Mouse (Mus musculus) ES-E14 (cell line): ENCODE results near the gene Radil. TPM values are rescaled to one million over a fixed set of nuclear protein-coding genes. Genes with fewer than 3 reads are reported as not detected.
A peak's percentile ranks its signal among the peaks of the same experiment; 100 is the strongest.

Experiments
- DNase-seq: peaks from one replicate; pipeline ENCODE4 v3.0.0-alpha.2; 2013; ENCODE audit warnings: low read depth, low spot score
- H3K27ac ChIP-seq: 2 replicates; pipeline ENCODE4 v1.5.1; 2012; ENCODE audit warnings: low read depth, mild to moderate bottlenecking, low read length, moderate library complexity, mixed read lengths; ENCODE audit not compliant: poor library complexity, insufficient read depth, severe bottlenecking
- H3K36me3 ChIP-seq: 2 replicates; pipeline ENCODE4 v1.6.1; 2012; ENCODE audit warnings: mild to moderate bottlenecking, low read length, moderate library complexity, mixed read lengths; ENCODE audit not compliant: control insufficient read depth, poor library complexity, insufficient read depth, severe bottlenecking
- H3K4me1 ChIP-seq, 2 experiments: fragments of 150-350 bp in 1 of 2; sonication (generic) in 1 of 2; 2 replicates each; pipeline ENCODE4 v1.6.1; 2012; ENCODE audit warnings: low read length in 2 of 2, mild to moderate bottlenecking in 1 of 2, mixed read lengths in 1 of 2; ENCODE audit not compliant: control insufficient read depth in 2 of 2, insufficient read depth in 2 of 2, poor library complexity in 1 of 2
- H3K4me3 ChIP-seq, 2 experiments: fragments of 150-350 bp in 1 of 2; sonication (generic) in 1 of 2; 2 replicates each; pipeline ENCODE4 v1.5.1; 2012; ENCODE audit warnings: low read length in 2 of 2, low read depth in 1 of 2, mild to moderate bottlenecking in 1 of 2, mixed read lengths in 1 of 2; ENCODE audit not compliant: insufficient read depth in 1 of 2, poor library complexity in 1 of 2, severe bottlenecking in 1 of 2
- H3K9ac ChIP-seq: 2 replicates; pipeline ENCODE4 v1.6.1; 2012; ENCODE audit warnings: low read depth, mild to moderate bottlenecking, low read length, mixed read lengths; ENCODE audit not compliant: poor library complexity, insufficient read depth, severe bottlenecking
- H3K9me3 ChIP-seq: fragments of 150-350 bp; sonication (generic); 2 replicates; pipeline ENCODE4 v1.6.1; 2012; ENCODE audit warnings: low read depth, mild to moderate bottlenecking, low read length; ENCODE audit not compliant: control insufficient read depth, insufficient read depth
- CHD2 ChIP-seq: IDR thresholded peaks from 2 replicates; pipeline ENCODE4 v1.6.1; 2014; ENCODE audit warnings: mild to moderate bottlenecking, low read depth, low read length, inconsistent platforms
- HCFC1 ChIP-seq: IDR thresholded peaks from 2 replicates; pipeline ENCODE4 v1.6.1; 2012; ENCODE audit warnings: low read length, inconsistent platforms, borderline replicate concordance; ENCODE audit not compliant: insufficient read depth
- MAFK ChIP-seq: IDR thresholded peaks from 2 replicates; pipeline ENCODE4 v1.6.1; 2014; ENCODE audit warnings: mild to moderate bottlenecking, low read depth, low read length, inconsistent platforms; ENCODE audit not compliant: insufficient read depth
- ZC3H11A ChIP-seq: IDR thresholded peaks from 2 replicates; pipeline ENCODE4 v1.6.1; 2012; ENCODE audit warnings: low read depth, mild to moderate bottlenecking, inconsistent platforms, low read length, borderline replicate concordance
- ZNF384 ChIP-seq: IDR thresholded peaks from 2 replicates; pipeline ENCODE4 v1.6.1; 2012; ENCODE audit warnings: low read depth, low read length, inconsistent platforms
- in situ Hi-C, 2 experiments: fragments of 600-800 bp; cut with MboI; formaldehyde crosslinking; loops; one replicate each; pipeline ENCODE4 v1.15.1; 2025; ENCODE audit warnings: low sequenced_read_pairs in 2 of 2, inconsistent platforms in 1 of 2; ENCODE audit not compliant: unreplicated experiment in 2 of 2
- total RNA-seq: library from RNA; depleted of rRNA; stranded (reverse); fragments of 300-350 nt; gene quantifications from 2 replicates; pipeline ENCODE4 v1.2.3, GENCODE M21; 2012

The Radil gene
- total RNA-seq, 1 experiment = 6.2 TPM

DNA sequence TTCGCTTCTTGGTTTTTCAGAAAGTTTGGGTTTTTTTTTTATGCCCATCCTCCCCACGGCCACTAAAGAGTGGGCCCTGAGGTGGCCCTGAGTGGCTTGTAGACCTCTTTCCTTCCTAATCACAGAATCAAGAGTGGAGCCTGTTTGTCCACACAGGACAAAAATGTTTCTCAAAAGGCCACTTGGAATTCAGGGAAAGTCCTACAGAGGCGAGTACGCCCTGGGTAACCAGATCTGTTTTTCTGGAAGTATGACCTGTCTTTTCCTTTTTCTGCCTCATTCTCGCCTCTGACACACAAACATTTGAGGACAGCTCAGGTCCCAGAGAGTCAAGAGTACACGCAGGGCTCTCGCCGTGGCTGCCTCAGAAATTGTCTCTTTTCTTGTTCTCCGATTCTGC lies 1.5 kb downstream of the Radil start:
- in situ Hi-C loops = loop anchor here in 1 of 2 experiments (5.0 kb wide), 1 partner anchor 47 kb away; no protein-coding TSS in a partner anchor
- H3K4me1 ChIP-seq = peaks cover 15 to 33% of the 10 kb centered on the region in 2 experiments
- no peak for TF ChIP-seq HCFC1
- no peaks in the 10 kb centered on the region for H3K9me3 ChIP-seq
- H3K36me3 ChIP-seq = no peaks in the 10 kb centered on the region
- no peak for DNase-seq
- no peak overlapping the region for H3K9ac ChIP-seq
- peak overlapping the region in 1 of 2 experiments; percentile 85; a peak in 2 of 4 replicates for H3K4me3 ChIP-seq
- H3K27ac ChIP-seq = no peak overlapping the region

- Histone ChIP-seq H3K4me3 (no peak overlapping the region), H3K9me3 (no peaks in the 10 kb centered on the region), H3K4me1 (peaks cover 15 to 38% of the 10 kb centered on the region in 2 experiments), H3K36me3 (peaks cover 7% of the 10 kb centered on the region), H3K9ac (no peak overlapping the region), H3K27ac (0 out of 2 replicates have a peak overlapping the region, but pooled peaks have one; percentile 60)
- in situ Hi-C loops = loop anchor here in 1 of 2 experiments (5.0 kb wide), 1 partner anchor 45 kb away; no protein-coding TSS in a partner anchor
- no peak for TF ChIP-seq CHD2
- no peak for TF ChIP-seq HCFC1
- TF ChIP-seq MAFK = no peak
- no peak for TF ChIP-seq ZC3H11A
- no peak for TF ChIP-seq ZNF384
- DNase-seq = no peak
These were observed 3.8 kb downstream of the Radil start for GRCm38 (mm10) chr5:142547066-142547465.

DNA sequence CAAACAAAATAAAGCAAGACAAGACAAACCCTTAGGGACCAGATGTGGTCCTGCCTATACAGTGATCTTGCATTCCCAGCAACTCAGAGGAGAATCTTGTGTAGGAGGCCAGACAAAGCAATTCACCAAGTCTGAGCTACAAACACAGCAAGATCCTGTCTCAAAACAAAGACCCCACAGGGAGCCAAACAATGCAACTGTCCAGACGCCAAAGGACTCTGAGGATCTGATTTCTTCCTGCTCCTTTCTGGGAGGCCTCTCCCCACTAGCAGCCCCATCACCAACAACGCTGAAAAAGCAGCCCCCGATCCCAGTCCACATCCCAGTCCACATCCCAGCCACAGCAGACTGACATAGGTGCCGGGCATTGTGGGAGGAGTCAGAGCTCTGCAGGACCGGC lies 4.6 kb downstream of the Radil start:
- Histone ChIP-seq H3K9me3 (no peaks in the 10 kb centered on the region), H3K4me1 (peaks cover 15 to 38% of the 10 kb centered on the region in 2 experiments), H3K36me3 (peaks cover 7% of the 10 kb centered on the region), H3K4me3 (no peak overlapping the region), H3K9ac (no peak overlapping the region), H3K27ac (peak overlapping the region; percentile 91)
- peak; percentile 61 for DNase-seq
- TF ChIP-seq MAFK (no peak), CHD2 (no peak), ZNF384 (no peak), HCFC1 (no peak), ZC3H11A (no peak)
- in situ Hi-C loops = loop anchor here in 1 of 2 experiments (5.0 kb wide), 1 partner anchor 44 kb away; no protein-coding TSS in a partner anchor

- Histone ChIP-seq H3K4me3 (no peak overlapping the region), H3K9ac (no peak overlapping the region), H3K4me1 (peaks cover 15 to 38% of the 10 kb centered on the region in 2 experiments), H3K9me3 (no peaks in the 10 kb centered on the region), H3K27ac (peak overlapping the region; percentile 91), H3K36me3 (peaks cover 7% of the 10 kb centered on the region)
- DNase-seq = no peak
- TF ChIP-seq MAFK (no peak), HCFC1 (no peak), CHD2 (no peak), ZNF384 (no peak), ZC3H11A (no peak)
- in situ Hi-C loops = loop anchor here in 1 of 2 experiments (5.0 kb wide), 1 partner anchor 43 kb away; no protein-coding TSS in a partner anchor
These were observed 5.7 kb downstream of the Radil start for GRCm38 (mm10) chr5:142545014-142545795.
